Mouse (Mus musculus) olfactory bulb, adult 2 months (tissue): ENCODE measurements around the gene Cadm2.

Experiments
- CTCF ChIP-seq: fragments of 200-500 bp; IDR thresholded peaks from 2 replicates; pipeline ENCODE4 v1.5.1; 2012; ENCODE audit warnings: low read depth, mild to moderate bottlenecking, low read length, moderate library complexity; ENCODE audit not compliant: insufficient read depth
- POLR2A ChIP-seq: fragments of 200-500 bp; IDR thresholded peaks from 2 replicates; pipeline ENCODE4 v1.6.1; 2012; ENCODE audit warnings: mild to moderate bottlenecking, low read depth, low read length, moderate library complexity; ENCODE audit not compliant: insufficient read depth

GRCm38 (mm10) chr16:67526992-67527391, 93.7 kb downstream of the Cadm2 start:
- TF ChIP-seq CTCF: no peak
- TF ChIP-seq POLR2A: no peak
